Mouse (Mus musculus) kidney, postnatal 36 days (tissue): ENCODE data around the gene 4931422A03Rik.
"Not testable (repeated sequence)": the region's sequence is repeated elsewhere in the genome, so short reads cannot be mapped to it uniquely, and the experiment has no call there.

Experiments
- DNase-seq, 2 experiments: peaks; one replicate each; pipeline ENCODE4 v3.0.0; 2021 to 2022; ENCODE audit warnings: mixed read lengths in 2 of 2

The 4931422A03Rik gene

DNA sequence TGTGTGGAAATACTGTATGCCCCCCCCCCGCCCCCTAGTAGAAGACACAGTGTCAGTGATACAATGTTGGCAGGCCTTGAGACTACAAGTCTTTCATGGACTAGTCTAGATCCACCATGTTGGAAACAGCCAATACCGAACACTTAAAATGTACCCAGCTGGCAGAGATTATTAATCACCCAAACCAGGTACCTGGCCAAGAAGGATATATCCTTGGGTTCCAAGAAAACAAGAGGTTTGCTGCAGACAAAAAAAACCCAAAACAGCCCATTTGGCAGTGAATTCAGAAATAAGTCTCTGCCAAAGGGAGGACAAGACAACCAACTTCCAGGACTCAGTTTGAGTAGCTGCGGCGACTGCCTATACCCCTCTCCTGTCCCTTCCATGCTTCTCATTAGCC lies 3.5 kb downstream of the 4931422A03Rik start:
- DNase-seq, result no peak

DNA sequence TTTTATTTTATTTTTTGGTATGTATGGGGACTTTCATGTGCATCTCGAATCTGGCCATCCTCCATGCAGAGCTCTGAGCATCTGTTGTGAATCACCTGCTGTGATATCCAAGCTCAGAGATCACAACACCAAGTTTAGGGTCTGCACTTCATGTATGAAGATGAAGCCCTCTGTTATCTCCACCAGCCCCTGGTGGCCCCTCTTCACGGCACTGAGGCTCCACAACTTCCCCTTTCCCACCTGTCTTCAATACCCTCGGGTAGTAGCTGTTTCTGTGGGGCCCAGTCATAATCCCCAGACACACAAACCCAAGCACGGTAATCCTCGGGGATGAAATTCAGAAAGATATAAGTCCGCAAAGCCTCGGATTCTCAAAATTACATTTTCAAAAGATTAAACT lies 5.1 kb downstream of the 4931422A03Rik start:
- no peak for DNase-seq

DNA sequence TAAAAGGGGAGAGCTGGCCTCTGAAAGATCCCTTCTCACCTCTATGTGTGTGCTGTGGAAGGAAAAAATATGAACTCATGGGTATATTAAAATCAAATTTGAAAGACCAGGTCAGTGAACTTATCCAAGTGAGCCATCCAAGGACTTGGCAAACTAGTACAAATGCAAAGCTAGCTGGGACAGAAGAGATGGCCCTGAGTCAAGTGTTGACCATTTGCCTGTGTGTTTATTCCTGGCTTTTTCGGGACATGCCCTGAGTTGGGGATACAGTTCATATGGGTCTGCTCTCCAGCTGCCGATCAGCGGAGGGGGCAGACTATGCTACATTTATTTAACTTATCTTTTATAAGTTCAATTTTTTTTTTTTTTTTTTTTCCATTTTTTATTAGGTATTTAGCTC lies 19.3 kb downstream of the 4931422A03Rik start:
- not testable (repeated sequence) for DNase-seq

DNA sequence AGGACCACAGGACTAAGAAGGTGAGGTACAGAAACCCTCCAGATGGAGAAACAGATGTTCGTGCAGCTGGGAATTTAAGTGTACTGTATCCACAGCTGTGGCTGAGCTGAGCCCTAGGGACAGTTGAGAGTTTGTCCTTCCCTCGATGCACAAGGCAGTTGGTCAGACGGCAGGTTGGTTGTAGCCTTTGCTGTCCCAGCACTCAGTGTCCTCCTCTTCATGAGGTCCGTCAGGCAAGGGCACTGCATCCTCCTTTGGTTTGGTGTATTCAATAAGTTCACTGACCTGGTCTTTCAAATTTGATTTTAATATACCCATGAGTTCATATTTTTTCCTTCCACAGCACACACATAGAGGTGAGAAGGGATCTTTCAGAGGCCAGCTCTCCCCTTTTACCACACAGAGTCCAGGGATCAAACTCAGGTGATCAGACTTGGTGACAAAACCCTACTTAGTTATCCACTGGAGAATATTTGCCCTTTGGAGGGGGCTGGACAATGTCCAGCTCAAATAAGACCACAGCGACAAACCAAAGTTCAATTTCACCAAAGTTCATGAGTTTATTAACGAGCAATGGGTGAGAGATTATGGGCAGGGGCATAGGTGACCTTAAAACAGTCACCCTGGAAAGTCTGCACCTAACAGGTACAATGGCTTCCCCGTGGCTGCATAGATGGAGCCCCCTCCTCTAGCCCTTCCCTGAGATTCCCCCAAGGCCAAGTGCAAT lies 20.2 kb downstream of the 4931422A03Rik start:
- DNase-seq, result peak in 1 of 2 experiments; percentile 25

DNA sequence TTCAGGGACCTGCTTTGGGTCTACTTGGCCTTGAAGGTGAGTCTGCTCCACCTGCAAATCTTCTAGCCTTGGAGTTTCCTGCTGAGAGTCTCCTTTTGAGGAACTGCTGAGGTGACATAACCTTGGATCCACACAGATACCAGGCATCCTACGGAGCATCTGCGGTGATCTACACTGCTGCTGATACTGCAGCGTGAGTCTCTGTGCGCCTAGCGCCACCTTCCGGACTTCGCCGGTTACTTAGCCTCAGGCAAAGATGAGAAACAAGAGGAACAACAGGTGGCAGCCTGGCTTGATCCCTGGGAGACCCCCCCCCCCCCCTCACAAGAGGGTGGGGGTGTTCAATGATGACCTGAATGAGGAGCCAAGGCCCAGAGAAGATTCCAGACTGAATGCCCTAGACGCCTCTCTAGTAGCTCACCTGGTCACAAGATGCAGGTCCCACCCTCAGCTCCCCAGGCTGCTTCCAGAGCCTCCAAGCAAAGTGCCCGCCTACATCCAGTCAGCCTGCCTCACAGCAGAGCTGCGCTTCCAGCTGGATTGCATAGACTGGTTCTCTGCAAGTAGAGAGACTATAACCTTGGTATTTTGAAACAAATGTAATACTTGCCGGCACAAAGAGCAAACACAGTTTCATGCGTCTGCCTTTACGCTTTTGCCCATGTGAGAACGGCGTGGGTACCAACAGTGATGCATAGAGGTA lies 25.3 kb downstream of the 4931422A03Rik start:
- DNase-seq, result peak; percentile 17 to 81

DNA sequence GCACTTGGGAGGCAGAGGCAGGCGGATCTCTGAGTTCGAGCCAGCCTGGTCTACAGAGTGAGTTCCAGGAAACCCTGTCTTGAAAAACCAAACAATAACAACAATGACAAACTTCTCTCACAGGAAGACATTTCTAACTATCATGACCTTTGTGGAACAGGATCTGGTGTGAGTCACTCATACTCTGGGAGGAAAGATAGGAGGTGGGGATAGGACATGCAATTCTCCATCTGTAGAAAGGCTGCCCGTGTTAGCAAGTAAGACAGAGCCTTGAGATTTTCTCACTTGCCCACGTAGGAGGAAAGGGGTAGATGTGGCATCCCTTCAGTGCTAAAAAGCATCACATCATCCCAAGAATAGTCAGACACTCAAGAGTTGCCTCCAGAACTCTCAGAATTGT lies 26.3 kb downstream of the 4931422A03Rik start:
- DNase-seq, result no peak

DNA sequence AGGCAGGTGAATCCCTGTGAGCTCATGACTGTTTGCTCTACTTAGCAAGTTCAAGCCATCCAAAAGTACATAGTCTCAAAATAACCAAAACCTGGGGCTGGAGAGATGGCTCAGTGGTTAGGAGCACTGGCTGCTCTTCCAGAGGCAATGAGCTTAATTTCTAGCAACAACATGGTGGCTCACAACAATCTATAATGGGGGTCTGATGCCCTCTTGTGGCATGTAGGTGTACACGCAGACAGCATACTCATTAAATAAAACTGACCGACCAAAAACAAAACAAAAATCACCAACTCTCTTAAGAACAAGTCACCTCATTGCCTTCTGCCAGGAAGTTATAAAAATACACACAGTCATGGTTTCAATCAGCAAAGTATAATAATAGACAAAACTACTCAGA lies 27.1 kb downstream of the 4931422A03Rik start:
- peak in 1 of 2 experiments; percentile 24 for DNase-seq

DNA sequence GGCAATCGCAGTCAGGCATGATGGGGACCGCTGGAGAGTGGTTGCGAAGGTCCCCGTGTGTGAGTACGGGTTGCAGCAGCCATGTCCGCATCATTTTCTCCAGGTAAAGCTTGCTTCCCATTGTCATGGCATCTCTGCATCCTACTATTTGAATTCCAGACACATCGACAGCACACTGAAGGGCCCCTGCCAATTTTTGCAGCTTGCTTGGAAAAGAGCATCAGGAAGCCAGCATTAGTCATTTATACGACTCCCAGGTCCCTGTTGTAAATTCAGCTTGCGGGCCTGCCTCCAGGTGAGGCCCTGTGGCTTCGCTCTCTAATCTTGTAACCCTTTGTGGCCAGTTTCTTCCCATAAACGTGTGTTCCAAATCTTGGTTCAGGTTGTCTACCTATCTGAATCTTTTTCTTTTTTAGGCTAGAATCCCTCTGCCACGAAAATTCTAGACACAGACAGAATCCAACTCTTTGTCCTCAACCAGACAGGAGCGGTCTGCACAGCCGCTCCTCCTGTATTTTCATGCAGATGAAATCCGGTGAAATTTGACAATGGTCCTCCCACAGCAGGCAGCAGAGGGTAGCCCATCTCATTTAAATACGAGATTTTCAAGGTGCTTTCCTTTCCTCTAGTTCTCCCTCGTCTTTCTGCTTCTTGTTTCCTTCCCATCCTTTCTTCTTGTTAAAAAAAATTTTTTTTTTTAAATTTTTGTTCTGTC lies 35.4 kb downstream of the 4931422A03Rik start:
- no peak for DNase-seq

DNA sequence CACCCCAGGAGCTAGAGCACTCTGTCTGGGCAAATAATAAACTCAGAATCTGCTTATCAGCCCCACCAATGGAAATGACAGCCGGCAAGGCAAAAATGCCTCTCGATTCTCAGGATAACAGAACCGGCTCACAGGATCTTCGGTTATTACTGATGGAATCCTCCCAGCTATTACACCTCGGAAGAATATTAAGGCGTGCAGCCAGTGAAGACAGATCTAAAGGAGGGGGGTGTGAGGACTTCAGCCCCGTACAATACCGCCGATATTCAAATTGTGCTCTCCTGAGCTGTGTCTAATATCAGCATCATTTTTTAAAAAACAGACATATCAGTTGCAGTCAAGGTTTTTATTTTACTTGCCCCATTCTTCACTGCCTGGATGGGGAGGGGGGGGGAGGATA lies 36.0 kb downstream of the 4931422A03Rik start:
- no peak for DNase-seq

DNA sequence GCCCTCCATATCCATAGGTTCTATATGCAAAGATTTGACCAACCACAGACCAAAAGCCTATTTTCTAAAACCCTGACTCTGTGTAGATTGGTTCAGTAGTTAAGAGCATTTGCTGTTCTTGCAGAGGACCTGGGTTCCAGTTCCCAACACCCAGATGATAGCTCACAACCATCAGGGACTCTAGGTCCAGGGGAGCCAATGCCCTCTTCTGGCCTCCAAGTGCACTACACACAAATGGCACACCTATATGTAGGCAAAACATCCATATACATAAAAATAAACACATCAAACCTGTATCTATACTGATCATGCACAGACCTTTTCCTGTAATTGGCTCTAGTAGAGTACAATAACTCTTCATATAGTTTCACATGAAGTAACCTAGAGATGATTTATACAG lies 36.9 kb downstream of the 4931422A03Rik start:
- DNase-seq, result no peak

DNA sequence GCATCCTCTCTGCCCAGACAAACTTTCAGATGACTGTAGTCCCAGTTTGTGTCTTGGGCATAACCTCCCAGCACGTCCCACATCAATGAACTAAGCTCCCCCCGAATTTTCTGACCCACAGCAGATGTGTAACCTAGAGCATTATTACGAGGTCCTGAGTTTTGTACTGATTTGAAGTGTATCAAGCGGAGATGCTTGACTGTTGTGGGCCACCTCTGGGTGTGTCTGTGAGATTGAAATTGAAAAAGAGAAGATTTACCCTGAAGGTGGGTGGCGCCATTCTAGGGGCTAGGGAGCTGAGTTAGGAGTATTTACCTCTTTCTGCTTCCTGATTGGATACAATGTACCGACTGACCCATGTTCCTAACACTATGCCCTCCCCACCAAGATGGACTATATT lies 38.4 kb downstream of the 4931422A03Rik start:
- DNase-seq, result no peak

DNA sequence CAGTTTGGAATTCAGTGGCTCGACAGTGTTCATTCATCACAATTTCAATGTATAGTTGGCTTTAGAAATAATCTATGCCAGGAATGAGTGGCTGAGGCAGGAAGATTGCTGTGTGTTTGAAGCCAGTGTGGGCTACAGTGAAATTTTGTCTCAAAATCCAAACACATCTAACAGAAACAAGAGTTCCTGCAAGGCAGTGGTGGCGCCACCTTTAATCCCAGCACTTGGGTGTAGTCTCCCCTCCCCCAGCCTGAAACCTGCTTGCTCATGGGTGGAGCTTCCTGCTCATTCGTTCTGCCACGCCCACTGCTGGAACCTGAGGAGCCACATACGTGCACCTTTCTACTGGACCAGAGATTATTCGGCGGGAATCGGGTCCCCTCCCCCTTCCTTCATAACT lies 40.6 kb downstream of the 4931422A03Rik start:
- DNase-seq, result not testable (repeated sequence)

DNA sequence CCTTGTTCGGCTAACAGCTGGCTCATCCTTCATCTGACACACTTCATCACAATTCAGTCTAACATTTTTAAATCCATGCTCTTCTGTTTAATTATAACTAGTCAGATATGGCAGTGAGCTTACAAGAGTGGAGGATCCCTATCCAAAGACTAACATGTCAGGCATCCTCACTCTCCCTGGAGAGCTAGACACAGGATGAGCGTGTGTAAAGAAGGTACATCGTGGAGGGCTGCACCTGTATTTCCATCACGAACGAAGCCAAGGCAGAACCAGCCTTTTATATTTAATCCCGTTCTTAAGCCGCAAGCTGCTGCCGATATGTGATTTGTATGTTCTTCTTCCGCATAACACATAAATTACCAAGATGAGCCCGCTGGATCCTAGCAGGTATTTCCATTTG lies 45.0 kb downstream of the 4931422A03Rik start:
- DNase-seq, result no peak

DNA sequence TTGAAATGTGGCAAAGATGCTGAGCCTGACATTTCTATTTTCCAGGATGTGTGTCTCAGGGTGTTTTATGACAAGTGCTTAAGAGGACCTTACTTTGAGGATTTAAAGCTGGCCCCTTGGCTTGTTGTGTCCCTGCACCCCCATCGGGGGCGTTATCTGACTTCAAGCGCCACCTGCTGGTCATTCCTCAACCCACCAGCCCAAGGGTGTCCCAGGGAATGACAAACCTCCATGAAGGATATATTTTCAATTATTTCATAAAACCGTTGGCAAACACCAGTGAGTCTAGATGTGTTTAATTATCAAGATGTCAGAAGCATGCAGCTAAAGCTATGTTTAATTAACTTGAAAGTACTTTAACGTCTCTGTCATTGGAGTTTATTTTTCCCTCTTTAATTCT lies 45.9 kb downstream of the 4931422A03Rik start:
- DNase-seq, result peak; percentile 66 to 89

DNA sequence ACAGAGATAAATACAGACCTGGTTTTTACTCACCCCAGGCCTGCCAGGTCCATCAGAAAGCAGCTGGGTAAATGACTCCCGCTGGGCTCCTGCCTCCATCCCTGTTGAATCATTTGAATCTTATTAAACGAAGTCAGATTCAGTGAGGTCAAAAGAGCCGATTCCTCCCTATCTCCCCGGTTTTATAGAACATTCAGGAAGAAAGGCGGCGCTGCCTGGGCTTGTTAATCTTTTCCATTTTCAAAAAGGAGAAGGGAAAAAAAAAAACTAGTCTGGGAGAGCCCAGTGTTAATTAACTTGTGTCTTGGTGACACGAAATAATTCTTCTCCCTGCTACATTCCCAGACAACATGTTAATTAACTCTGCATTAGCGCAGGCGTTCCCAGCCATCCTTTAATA lies 50.4 kb downstream of the 4931422A03Rik start:
- DNase-seq, result no peak

DNA sequence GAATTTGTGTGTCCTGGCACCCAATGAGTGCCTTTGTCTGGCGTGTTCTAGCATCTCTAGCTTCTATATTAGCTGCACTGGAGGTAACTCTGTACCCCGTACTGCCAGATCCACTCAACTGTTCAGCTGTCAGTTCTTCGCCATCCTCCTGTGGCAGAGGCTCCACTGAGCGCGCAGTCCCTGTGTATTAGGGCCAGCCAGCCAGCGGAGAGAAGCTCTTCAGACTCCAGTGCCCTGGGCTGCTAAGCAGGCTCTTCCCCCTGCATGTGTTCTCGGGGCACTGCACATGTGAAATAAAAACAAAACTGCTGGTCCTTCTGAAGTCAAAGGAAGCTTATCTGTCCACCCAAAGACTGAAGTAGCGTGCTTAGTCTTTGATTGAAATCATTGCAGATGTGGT lies 50.9 kb downstream of the 4931422A03Rik start:
- DNase-seq, result no peak

DNA sequence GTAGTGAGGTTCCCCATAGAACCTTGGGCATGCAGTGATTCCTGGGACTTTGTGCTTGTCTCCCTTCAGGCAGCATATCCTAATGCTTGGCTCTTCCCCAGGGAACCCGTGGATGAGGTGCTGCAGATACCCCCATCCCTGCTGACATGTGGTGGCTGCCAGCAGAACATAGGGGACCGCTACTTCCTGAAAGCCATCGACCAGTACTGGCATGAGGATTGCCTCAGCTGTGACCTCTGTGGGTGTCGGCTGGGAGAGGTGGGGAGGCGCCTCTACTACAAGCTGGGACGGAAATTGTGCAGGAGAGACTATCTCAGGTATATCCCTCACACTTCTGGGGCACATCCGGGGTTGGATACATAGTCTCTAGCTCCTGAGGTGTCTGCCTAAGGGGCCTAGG lies 52.3 kb downstream of the 4931422A03Rik start:
- DNase-seq, result no peak

DNA sequence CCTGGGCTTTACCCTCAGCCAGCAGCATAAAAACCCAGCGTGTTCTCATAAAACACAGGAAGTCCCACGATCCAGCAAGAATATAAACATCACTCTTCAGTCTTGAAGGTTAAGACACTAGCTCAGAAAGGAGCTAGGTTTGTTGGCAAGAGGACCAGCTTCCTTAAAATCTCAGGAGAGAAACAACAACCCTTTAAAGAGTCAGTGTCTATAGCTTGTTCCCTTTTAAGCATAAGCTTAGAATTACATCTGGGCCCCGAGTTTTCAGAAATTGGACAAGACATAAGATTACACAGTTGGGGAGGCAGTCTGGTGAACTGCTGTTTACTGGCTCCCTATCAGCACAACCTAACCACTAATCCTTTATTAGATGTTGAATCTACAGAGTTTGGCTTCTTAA lies 56.3 kb downstream of the 4931422A03Rik start:
- no peak for DNase-seq

DNA sequence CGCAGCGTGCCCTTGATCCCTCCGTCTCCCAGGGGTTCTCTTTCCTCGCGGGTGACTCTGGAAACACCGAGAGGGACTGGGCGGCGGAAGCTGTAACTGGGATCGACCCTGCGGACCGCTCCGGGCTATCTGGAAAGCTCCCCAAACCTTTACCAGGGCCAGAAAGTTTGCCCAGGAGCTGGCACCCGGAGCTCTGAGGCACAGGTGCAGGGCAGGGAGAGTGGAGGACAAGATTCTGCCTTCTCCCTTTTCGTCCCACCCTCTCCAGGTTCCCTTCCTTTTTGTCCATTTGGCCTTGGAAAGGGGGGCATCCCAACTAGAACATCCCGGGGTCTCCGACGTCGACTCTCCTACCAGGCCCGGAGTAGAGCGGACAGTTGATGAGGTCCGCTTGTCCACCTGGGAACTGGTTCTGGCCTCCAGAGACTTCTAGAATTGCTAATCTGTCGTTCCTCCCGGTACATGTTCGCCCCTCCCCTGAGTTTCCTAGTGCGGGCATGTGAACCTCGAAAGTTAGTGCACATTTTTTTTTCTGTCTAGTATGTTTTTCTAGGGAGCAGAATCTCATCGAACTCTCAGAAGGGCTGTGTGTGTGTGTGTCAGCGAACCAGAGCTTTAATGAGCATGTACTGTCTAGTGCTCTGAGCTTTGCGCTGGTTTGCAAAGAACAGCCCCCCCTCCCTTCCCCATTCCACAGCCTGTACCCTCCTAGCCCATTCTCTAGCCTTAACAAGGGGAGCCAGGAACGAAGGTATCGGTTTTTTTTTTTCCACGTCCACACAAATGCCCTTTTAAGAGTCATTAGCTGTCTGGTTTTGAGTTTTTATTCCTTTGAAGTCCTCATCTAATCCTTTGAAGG lies 57.1 kb downstream of the 4931422A03Rik start:
- peak in 1 of 2 experiments; percentile 19 for DNase-seq

DNA sequence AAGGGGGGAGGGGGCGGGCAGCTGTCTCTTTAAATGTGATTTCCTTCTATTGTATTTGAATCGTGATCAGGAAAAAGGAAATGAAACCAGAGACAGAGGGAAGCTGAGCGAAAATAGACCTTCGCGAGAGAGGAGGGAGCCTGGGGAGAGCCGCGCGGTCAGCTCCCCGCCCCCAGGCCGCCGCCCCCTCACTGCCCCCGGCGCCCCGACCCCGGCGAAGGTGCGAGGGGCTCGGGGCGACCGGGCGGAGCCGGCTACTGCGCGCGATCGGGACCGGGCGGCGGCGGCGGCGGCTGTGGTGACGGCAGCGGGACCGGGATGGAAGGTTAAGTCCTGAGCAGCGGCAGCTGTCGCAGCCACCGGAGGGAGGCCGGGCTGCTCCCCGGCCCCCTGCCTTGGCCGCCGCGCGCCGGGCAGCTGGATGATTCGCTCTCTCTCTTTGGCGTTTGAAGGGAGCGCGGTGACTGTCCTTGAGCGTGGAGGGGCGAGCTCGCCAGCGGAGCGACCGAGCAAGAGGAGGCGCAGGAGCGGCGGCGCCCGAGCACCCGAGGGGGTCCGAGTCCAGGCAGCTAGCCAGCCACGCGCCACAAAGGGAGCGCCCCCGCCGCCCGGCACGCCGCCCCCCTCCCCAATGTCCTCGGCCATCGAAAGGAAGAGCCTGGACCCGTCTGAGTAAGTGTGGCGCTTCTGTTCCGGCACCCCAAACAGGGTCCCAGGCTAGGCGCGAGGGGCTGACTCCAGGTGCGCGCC lies 57.9 kb downstream of the 4931422A03Rik start:
- peak; percentile 41 to 69 for DNase-seq

DNA sequence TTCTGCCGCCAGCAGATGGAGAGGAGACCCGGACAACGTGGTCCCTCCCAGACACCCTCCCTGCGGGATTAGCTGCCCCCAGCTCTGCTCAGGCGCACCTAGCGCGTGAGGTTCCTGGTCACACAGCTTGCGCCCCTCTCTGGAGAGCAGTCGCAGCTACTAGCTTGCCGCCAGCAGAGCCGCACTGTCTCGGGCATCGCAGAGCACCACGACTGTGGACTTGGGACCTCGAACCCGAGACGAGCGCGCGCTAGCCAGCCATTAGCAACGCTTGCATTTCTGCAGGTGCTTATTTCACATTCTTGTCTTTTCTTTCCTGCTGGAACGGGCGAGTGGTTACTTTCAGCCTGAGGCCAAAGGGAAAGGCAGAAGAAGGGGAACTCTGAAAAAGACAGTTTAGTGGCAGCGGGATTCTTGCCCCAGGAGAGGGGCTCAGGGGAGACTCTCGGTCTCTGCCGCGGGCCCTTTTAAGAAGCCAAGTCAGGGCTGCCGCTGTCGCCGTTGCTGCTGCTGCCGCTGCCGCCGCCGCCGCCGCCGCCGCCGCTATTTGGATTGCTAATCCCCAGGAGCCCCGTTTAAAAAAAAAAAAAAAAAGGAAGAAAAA lies 58.6 kb downstream of the 4931422A03Rik start:
- DNase-seq, result peak; percentile 69 to 82
